Mouse (Mus musculus) ES-Bruce4 (cell line): ENCODE results near the gene Ercc1. TPM values are rescaled to one million over a fixed set of nuclear protein-coding genes. Genes with fewer than 3 reads are reported as not detected.

Experiments used
- H3K27ac ChIP-seq: 2 replicates; pipeline ENCODE4 v1.5.1; 2012; ENCODE audit warnings: low read length, inconsistent platforms; ENCODE audit not compliant: insufficient read depth
- H3K27me3 ChIP-seq: 2 replicates; pipeline ENCODE4 v1.6.1; 2012; ENCODE audit warnings: mild to moderate bottlenecking, low read length, inconsistent platforms; ENCODE audit not compliant: control insufficient read depth, poor library complexity, insufficient read depth, severe bottlenecking
- H3K36me3 ChIP-seq: 2 replicates; pipeline ENCODE4 v1.6.1; 2012; ENCODE audit warnings: inconsistent platforms, mild to moderate bottlenecking, low read length, moderate library complexity; ENCODE audit not compliant: control insufficient read depth, poor library complexity, insufficient read depth, severe bottlenecking
- H3K4me1 ChIP-seq: one replicate; pipeline ENCODE4 v1.8.1; 2011; ENCODE audit warnings: low read length; ENCODE audit not compliant: control insufficient read depth, insufficient read depth
- H3K4me3 ChIP-seq: 2 replicates; pipeline ENCODE4 v1.5.1; 2011; ENCODE audit warnings: low read depth, mild to moderate bottlenecking, low read length
- H3K9ac ChIP-seq: 2 replicates; pipeline ENCODE4 v1.6.1; 2012; ENCODE audit warnings: low read depth, mild to moderate bottlenecking, inconsistent platforms; ENCODE audit not compliant: poor library complexity, severe bottlenecking
- H3K9me3 ChIP-seq: replicated peaks from 2 replicates; pipeline ENCODE4 v1.6.1; 2012; ENCODE audit warnings: mild to moderate bottlenecking, low read length, inconsistent platforms; ENCODE audit not compliant: control insufficient read depth, poor library complexity, insufficient read depth, severe bottlenecking
- CTCF ChIP-seq: IDR thresholded peaks from one replicate; pipeline ENCODE4 v1.8.1; 2011; ENCODE audit warnings: low read depth, low read length
- EP300 ChIP-seq: IDR thresholded peaks from 2 replicates; pipeline ENCODE4 v1.6.1; 2011; ENCODE audit warnings: low read depth, low read length; ENCODE audit not compliant: insufficient read depth
- POLR2A ChIP-seq: IDR thresholded peaks from one replicate; pipeline ENCODE4 v1.8.1; 2011; ENCODE audit warnings: low read length; ENCODE audit not compliant: insufficient read depth
- polyA plus RNA-seq: library from polyadenylated mRNA; stranded (reverse); fragments of >200 nt; gene quantifications from 2 replicates; pipeline ENCODE4 v1.2.4, GENCODE M21; 2011; ENCODE audit warnings: low read depth; ENCODE audit not compliant: missing spikeins, insufficient read depth, insufficient read length

Gene Ercc1
- polyA plus RNA-seq, 1 experiment = 38.1 TPM

GRCm38 (mm10) chr7:19318676-19319075, 25.9 kb upstream of the Ercc1 start:
- Histone ChIP-seq H3K9ac (no peak overlapping the region), H3K27ac (no peak overlapping the region), H3K9me3 (no peaks in the 10 kb centered on the region), H3K36me3 (no peaks in the 10 kb centered on the region), H3K27me3 (no peaks in the 10 kb centered on the region), H3K4me1 (no peaks in the 10 kb centered on the region), H3K4me3 (no peak overlapping the region)
- no peak for TF ChIP-seq POLR2A
- no peak for TF ChIP-seq EP300
- TF ChIP-seq CTCF = no peak

DNA sequence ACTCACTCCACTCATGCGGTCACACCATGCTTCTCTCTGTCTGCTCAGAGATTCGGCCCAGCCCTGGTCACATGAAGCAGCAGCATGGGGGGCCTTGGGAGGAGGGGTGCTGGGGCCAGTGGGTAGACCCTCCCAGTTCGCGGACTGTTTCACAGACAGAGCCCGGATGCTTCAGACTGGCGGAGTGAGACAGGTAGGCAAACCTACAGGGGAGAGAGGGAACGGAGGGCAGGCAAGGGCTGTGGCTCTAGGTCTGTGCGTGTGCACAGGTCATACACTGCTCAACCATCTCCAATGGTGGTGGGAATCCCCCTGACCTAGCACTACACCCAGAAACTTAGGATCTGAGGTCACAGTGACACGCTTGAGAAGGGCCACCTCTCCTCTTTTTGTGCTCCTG, 25.1 kb upstream of the Ercc1 start:
- Histone ChIP-seq H3K36me3 (no peaks in the 10 kb centered on the region), H3K27ac (no peak overlapping the region), H3K4me1 (no peaks in the 10 kb centered on the region), H3K4me3 (peak overlapping the region; percentile 56), H3K27me3 (no peaks in the 10 kb centered on the region), H3K9me3 (no peaks in the 10 kb centered on the region), H3K9ac (no peak overlapping the region)
- TF ChIP-seq CTCF (no peak), EP300 (no peak), POLR2A (no peak)

- H3K9me3 ChIP-seq = no peaks in the 10 kb centered on the region
- no peak overlapping the region for H3K27ac ChIP-seq
- H3K36me3 ChIP-seq = no peaks in the 10 kb centered on the region
- no peaks in the 10 kb centered on the region for H3K27me3 ChIP-seq
- H3K9ac ChIP-seq = no peak overlapping the region
- no peak for TF ChIP-seq EP300
- TF ChIP-seq CTCF = no peak
- no peak for TF ChIP-seq POLR2A
- H3K4me3 ChIP-seq = peak overlapping the region; percentile 56
- H3K4me1 ChIP-seq = no peaks in the 10 kb centered on the region
Measured at GRCm38 (mm10) chr7:19319906-19320305, 24.7 kb upstream of the Ercc1 start.

GRCm38 (mm10) chr7:19320637-19321036, 23.9 kb upstream of the Ercc1 start:
- Histone ChIP-seq H3K9me3 (no peaks in the 10 kb centered on the region), H3K4me3 (no peak overlapping the region), H3K36me3 (no peaks in the 10 kb centered on the region), H3K9ac (no peak overlapping the region), H3K4me1 (no peaks in the 10 kb centered on the region), H3K27me3 (no peaks in the 10 kb centered on the region), H3K27ac (no peak overlapping the region)
- TF ChIP-seq POLR2A (no peak), EP300 (no peak), CTCF (no peak)

GRCm38 (mm10) chr7:19321464-19321863, 23.1 kb upstream of the Ercc1 start:
- Histone ChIP-seq H3K9me3 (no peaks in the 10 kb centered on the region), H3K4me1 (no peaks in the 10 kb centered on the region), H3K36me3 (no peaks in the 10 kb centered on the region), H3K27ac (no peak overlapping the region), H3K9ac (no peak overlapping the region), H3K4me3 (no peak overlapping the region), H3K27me3 (no peaks in the 10 kb centered on the region)
- no peak for TF ChIP-seq EP300
- TF ChIP-seq POLR2A = no peak
- TF ChIP-seq CTCF = no peak

DNA sequence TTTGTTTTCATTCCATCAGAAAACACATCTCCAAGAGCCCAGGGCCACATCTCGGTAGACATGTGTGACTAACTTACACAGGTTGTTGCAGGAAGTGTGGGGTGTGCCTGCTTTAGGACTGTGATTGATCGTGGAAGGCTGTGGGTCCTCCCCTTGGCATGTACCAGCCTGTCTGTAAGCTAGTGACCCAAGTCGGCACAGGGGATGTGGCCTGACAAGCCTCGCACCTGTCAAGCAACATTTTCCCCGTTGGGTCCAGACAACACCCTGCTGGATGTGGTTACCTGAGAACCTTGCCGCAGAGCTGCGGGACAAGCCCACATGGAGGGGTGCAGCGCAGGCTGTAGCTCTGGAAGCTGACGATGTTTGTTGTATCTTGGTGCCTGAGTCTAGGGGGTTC, 22.1 kb upstream of the Ercc1 start:
- Histone ChIP-seq H3K36me3 (no peaks in the 10 kb centered on the region), H3K27me3 (no peaks in the 10 kb centered on the region), H3K4me3 (no peak overlapping the region), H3K9me3 (no peaks in the 10 kb centered on the region), H3K9ac (no peak overlapping the region), H3K27ac (no peak overlapping the region), H3K4me1 (no peaks in the 10 kb centered on the region)
- TF ChIP-seq EP300 (no peak), POLR2A (no peak), CTCF (no peak)

DNA sequence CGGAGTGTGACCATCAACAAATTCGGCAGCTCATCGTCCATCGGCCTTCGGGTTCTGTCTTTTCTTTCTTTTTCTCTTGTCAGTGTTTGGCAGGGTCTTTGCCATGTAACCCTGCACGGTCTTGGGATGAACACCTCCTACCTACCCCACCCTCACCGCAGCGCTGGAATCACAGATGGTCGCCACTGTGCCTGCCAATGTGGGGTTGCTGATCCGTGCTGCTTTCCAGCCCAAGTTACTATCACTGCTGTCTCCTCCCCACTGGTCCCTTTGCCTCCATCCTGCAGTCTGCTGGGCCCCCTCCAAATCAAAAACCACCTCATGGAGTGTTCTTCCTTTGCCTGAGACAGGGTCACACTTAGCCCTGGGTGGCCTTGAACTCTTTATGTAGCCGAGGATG, 20.4 kb upstream of the Ercc1 start:
- Histone ChIP-seq H3K9me3 (no peaks in the 10 kb centered on the region), H3K27ac (no peak overlapping the region), H3K27me3 (no peaks in the 10 kb centered on the region), H3K36me3 (no peaks in the 10 kb centered on the region), H3K4me1 (no peaks in the 10 kb centered on the region), H3K9ac (no peak overlapping the region), H3K4me3 (no peak overlapping the region)
- no peak for TF ChIP-seq POLR2A
